Mouse (Mus musculus) left cerebral cortex, adult 9 months (tissue): ENCODE results near the gene Lin28a.

Experiments
- DNase-seq, 2 experiments: peaks; one replicate each; pipeline ENCODE4 v3.0.0; 2022; ENCODE audit warnings: low spot score in 2 of 2

Lin28a gene

GRCm38 (mm10) chr4:133980496-133980895, 38.1 kb downstream of the Lin28a start:
- no peak for DNase-seq

- no peak for DNase-seq
These were observed 40.5 kb downstream of the Lin28a start for GRCm38 (mm10) chr4:133978021-133978711.

- DNase-seq = no peak
These were observed 46.9 kb downstream of the Lin28a start for GRCm38 (mm10) chr4:133971741-133972140.

- DNase-seq = no peak
These were observed 47.8 kb downstream of the Lin28a start for GRCm38 (mm10) chr4:133970876-133971275.

- DNase-seq = no peak
These were observed 48.4 kb downstream of the Lin28a start for GRCm38 (mm10) chr4:133970196-133970595.

GRCm38 (mm10) chr4:133969114-133969770, 49.4 kb downstream of the Lin28a start:
- DNase-seq = no peak

- peak in 1 of 2 experiments; percentile 39 for DNase-seq
These were observed 50.3 kb downstream of the Lin28a start, which contains the start of gene Hmgn2 for GRCm38 (mm10) chr4:133968150-133968921. Gene Hmgn2 (minus strand): TSS chr4:133968650.

- DNase-seq = peak; percentile 82 to 90
These were observed 50.8 kb downstream of the Lin28a start for GRCm38 (mm10) chr4:133967866-133968149.

- peak; percentile 93 to 97 for DNase-seq
These were observed 51.3 kb downstream of the Lin28a start for GRCm38 (mm10) chr4:133967138-133967865.

GRCm38 (mm10) chr4:133966271-133966940, 52.2 kb downstream of the Lin28a start:
- no peak for DNase-seq

- no peak for DNase-seq
These were observed 56.1 kb downstream of the Lin28a start for GRCm38 (mm10) chr4:133962566-133962965.

- DNase-seq = no peak
These were observed 59.8 kb downstream of the Lin28a start for GRCm38 (mm10) chr4:133958884-133959283.

- no peak for DNase-seq
These were observed 62.3 kb downstream of the Lin28a start for GRCm38 (mm10) chr4:133956358-133956757.
